Mouse (Mus musculus): Measurements from ENCODE around the gene Sae1.
"Not testable (repeated sequence)": the region's sequence is repeated elsewhere in the genome, so short reads cannot be mapped to it uniquely, and the experiment has no call there.

The Sae1 gene

GRCm38 (mm10) chr7:16402968-16403948 lies 15.7 kb upstream of the Sae1 start:
- DNase-seq (ENCODE audit: low spot score) = no peak

- DNase-seq (ENCODE audit: low spot score) = no peak
These were observed 14.8 kb upstream of the Sae1 start for GRCm38 (mm10) chr7:16402449-16402848.

- DNase-seq (ENCODE audit: low spot score) = peak; percentile 38
These were observed 14.4 kb upstream of the Sae1 start for GRCm38 (mm10) chr7:16401991-16402431.

- peak; percentile 91 for DNase-seq (ENCODE audit: low spot score)
These were observed 13.3 kb upstream of the Sae1 start, which contains the start of gene Zc3h4 for GRCm38 (mm10) chr7:16400689-16401611. Zc3h4 (plus strand) TSS chr7:16400910.

- peak; percentile 98 for DNase-seq (ENCODE audit: low spot score)
These were observed 12.4 kb upstream of the Sae1 start for GRCm38 (mm10) chr7:16399820-16400688.

GRCm38 (mm10) chr7:16399098-16399819 lies 11.7 kb upstream of the Sae1 start:
- DNase-seq (ENCODE audit: low spot score) = peak; percentile 92

GRCm38 (mm10) chr7:16398387-16399050 lies 10.9 kb upstream of the Sae1 start:
- DNase-seq (ENCODE audit: low spot score) = no peak

- DNase-seq (ENCODE audit: low spot score) = no peak
These were observed 9.9 kb upstream of the Sae1 start for GRCm38 (mm10) chr7:16397465-16397864.

GRCm38 (mm10) chr7:16395944-16396343 lies 8.3 kb upstream of the Sae1 start:
- DNase-seq (ENCODE audit: low spot score) = peak; percentile 42

GRCm38 (mm10) chr7:16392923-16393322 lies 5.3 kb upstream of the Sae1 start:
- no peak for DNase-seq (ENCODE audit: low spot score)

GRCm38 (mm10) chr7:16389942-16390341 lies 2.3 kb upstream of the Sae1 start:
- not testable (repeated sequence) for DNase-seq (ENCODE audit: low spot score)

- peak; percentile 52 for DNase-seq (ENCODE audit: low spot score)
These were observed 11.1 kb downstream of the Sae1 start for GRCm38 (mm10) chr7:16376505-16376904.

GRCm38 (mm10) chr7:16374989-16375388 lies 12.6 kb downstream of the Sae1 start:
- DNase-seq (ENCODE audit: low spot score) = no peak

GRCm38 (mm10) chr7:16373719-16374118 lies 13.9 kb downstream of the Sae1 start:
- DNase-seq (ENCODE audit: low spot score) = no peak

- no peak for DNase-seq (ENCODE audit: low spot score)
These were observed 17.0 kb downstream of the Sae1 start for GRCm38 (mm10) chr7:16370596-16370995.

GRCm38 (mm10) chr7:16368835-16369234 lies 18.8 kb downstream of the Sae1 start:
- DNase-seq (ENCODE audit: low spot score) = no peak

GRCm38 (mm10) chr7:16366669-16367068 lies 20.9 kb downstream of the Sae1 start:
- DNase-seq (ENCODE audit: low spot score) = no peak

GRCm38 (mm10) chr7:16366133-16366646 lies 21.4 kb downstream of the Sae1 start:
- DNase-seq (ENCODE audit: low spot score) = peak; percentile 56

- no peak for DNase-seq (ENCODE audit: low spot score)
These were observed 22.6 kb downstream of the Sae1 start for GRCm38 (mm10) chr7:16364901-16365500.
